Mouse (Mus musculus) stomach, postnatal 0 days (tissue): ENCODE data around the gene Gatad1. TPM values are rescaled to one million over a fixed set of nuclear protein-coding genes. Genes with fewer than 3 reads are reported as not detected.

Source experiments
- ATAC-seq: fragments of 200-750 bp; cut with Nextera tagmentation; 2 replicates; pipeline ENCODE4 v1.8.0; 2017; ENCODE audit not compliant: low FRiP score, low TSS enrichment
- DNase-seq: peaks from one replicate; pipeline ENCODE4 v3.0.0-alpha.2; 2016; ENCODE audit warnings: low spot score
- H3K27ac ChIP-seq: fragments of 300-500 bp; sonication (generic); replicated peaks from 2 replicates; pipeline ENCODE4 v1.5.1; 2014; ENCODE audit warnings: mild to moderate bottlenecking, control low read depth
- H3K27me3 ChIP-seq: fragments of 300-500 bp; sonication (generic); 2 replicates; pipeline ENCODE4 v1.6.1; 2014; ENCODE audit warnings: low read length; ENCODE audit not compliant: control insufficient read depth, insufficient read depth
- H3K36me3 ChIP-seq: fragments of 300-500 bp; sonication (generic); 2 replicates; pipeline ENCODE4 v1.6.1; 2014; ENCODE audit warnings: low read length, mixed read lengths; ENCODE audit not compliant: control insufficient read depth, insufficient read depth
- H3K4me1 ChIP-seq: fragments of 300-500 bp; sonication (generic); replicated peaks from 2 replicates; pipeline ENCODE4 v1.6.1; 2014; ENCODE audit warnings: antibody characterized with exemption; ENCODE audit not compliant: control insufficient read depth, insufficient read depth
- H3K4me2 ChIP-seq: fragments of 300-500 bp; sonication (generic); replicated peaks from 2 replicates; pipeline ENCODE4 v1.6.1; 2014; ENCODE audit warnings: low read depth, mild to moderate bottlenecking, control low read depth, moderate library complexity
- H3K4me3 ChIP-seq: fragments of 300-500 bp; sonication (generic); 2 replicates; pipeline ENCODE4 v1.5.1; 2014; ENCODE audit warnings: low read depth, low read length, control low read depth
- H3K9ac ChIP-seq: fragments of 300-500 bp; sonication (generic); 2 replicates; pipeline ENCODE4 v1.6.1; 2014; ENCODE audit warnings: mild to moderate bottlenecking, low read length, control low read depth, mixed read lengths
- H3K9me3 ChIP-seq: fragments of 300-500 bp; sonication (generic); 2 replicates; pipeline ENCODE4 v1.6.1; 2016; ENCODE audit warnings: low read length; ENCODE audit not compliant: control insufficient read depth
- CTCF ChIP-seq: IDR thresholded peaks from 2 replicates; pipeline ENCODE4 v1.5.1; 2016; ENCODE audit warnings: antibody characterized with exemption, low read depth, mild to moderate bottlenecking, moderate library complexity
- EP300 ChIP-seq: optimal IDR thresholded peaks from 2 replicates; pipeline ENCODE3; 2016; ENCODE audit warnings: antibody characterized with exemption
- WGBS: fragments of 180-500 bp; shearing (Covaris S2); extraction: QIAGEN DNeasy Blood & Tissue Kit; methylation state at CpG from one replicate; pipeline ENCODE4 v1.1.7; 2014; 5-methylcytosine and 5-hydroxymethylcytosine counted together
- polyA plus RNA-seq: library from polyadenylated mRNA; unstranded; fragments of >200 nt; fragmentation: Nextera tagmentation; extraction: Ambion mirVana; gene quantifications from 2 replicates; pipeline ENCODE4 v1.2.1, GENCODE M21; 2015

Gatad1 gene
- polyA plus RNA-seq, 1 experiment from 2014 or later, result 40.6 TPM

DNA sequence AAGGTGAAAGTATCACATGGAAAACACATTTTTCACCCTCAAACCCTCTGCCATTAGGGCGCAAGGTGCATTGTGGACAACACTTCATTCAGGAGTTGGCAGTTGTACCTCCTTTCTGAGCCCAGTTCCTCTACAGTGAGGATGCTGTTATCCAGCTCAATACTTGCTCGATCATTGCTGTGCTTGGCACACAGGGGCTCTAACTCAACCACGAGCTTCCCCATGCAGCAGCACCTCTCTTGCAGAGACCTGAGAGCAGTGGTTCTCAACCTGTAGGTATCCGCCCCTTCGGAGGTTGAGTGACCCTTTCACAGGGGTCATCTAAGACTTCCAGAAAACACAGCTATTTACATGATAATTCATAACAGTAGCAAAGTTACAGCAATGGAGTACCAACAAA, 5.4 kb downstream of the Gatad1 start:
- no peak for DNase-seq
- 80% methylated on average over 5 of the region's 5 CpGs for WGBS
- no peak for ATAC-seq

DNA sequence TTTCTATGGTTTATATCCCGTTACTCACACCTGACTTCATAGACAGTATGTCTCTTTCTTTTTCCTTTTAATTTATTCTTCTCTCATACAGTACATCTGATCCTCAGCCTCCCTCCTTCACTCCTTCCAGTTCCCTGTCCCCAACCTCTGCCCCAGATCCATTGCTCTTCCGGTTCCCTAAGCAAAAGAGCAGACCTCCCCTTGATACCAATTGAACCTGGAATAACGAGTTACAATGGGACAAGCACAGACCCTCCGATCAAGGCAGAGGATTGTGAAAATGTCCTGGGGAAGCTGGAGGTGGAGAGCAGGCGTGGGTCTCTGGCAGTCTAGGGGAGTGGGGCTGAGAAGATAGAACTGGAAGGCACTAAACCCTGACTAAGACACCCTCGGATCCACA, 6.1 kb downstream of the Gatad1 start, which contains the start of gene Tmbim7:
Tmbim7 (plus strand) TSS at position 301 of the 400 bp plus-strand sequence.
- Histone ChIP-seq H3K4me1 (no peaks in the 10 kb centered on the region), H3K4me3 (no peak within 1 kb of the TSS), H3K27me3 (no peaks in the 10 kb centered on the region), H3K36me3 (no peaks in the 10 kb centered on the region), H3K9ac (no peak within 1 kb of the TSS), H3K27ac (no peak within 1 kb of the TSS), H3K9me3 (no peaks in the 10 kb centered on the region), H3K4me2 (no peak within 1 kb of the TSS)
- no peak for DNase-seq
- no peak for ATAC-seq
- WGBS, result 80% methylated on average over 6 of the region's 6 CpGs
- TF ChIP-seq CTCF (no peak), EP300 (no peak)

More for the DNA sequence above, 5.4 kb downstream of the Gatad1 start:
- no peak overlapping the region for H3K9ac ChIP-seq
- no peaks in the 10 kb centered on the region for H3K4me1 ChIP-seq
- H3K27ac ChIP-seq, result no peak overlapping the region
- H3K36me3 ChIP-seq, result no peaks in the 10 kb centered on the region
- no peak overlapping the region for H3K4me3 ChIP-seq
- no peak overlapping the region for H3K4me2 ChIP-seq
- H3K9me3 ChIP-seq, result no peaks in the 10 kb centered on the region
- TF ChIP-seq CTCF (no peak), EP300 (no peak)
- H3K27me3 ChIP-seq, result no peaks in the 10 kb centered on the region

DNA sequence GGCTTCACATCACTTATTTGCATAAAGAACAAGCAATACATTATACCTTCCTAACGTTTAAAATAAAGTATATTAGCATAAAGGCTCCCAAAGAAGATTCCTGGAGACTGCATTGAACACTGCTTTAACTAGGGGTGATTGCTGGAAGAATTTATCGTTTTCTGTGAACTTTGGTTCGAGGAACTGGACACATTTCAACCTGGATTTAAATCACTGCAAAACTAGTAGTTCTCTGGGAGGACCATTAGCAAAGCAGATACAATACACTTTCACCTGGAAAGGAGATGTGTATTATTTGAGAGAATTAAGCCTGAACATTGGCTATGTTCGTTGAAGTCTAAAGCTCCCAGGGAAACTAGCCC, 8.2 kb downstream of the Gatad1 start:
- DNase-seq, result no peak

DNA sequence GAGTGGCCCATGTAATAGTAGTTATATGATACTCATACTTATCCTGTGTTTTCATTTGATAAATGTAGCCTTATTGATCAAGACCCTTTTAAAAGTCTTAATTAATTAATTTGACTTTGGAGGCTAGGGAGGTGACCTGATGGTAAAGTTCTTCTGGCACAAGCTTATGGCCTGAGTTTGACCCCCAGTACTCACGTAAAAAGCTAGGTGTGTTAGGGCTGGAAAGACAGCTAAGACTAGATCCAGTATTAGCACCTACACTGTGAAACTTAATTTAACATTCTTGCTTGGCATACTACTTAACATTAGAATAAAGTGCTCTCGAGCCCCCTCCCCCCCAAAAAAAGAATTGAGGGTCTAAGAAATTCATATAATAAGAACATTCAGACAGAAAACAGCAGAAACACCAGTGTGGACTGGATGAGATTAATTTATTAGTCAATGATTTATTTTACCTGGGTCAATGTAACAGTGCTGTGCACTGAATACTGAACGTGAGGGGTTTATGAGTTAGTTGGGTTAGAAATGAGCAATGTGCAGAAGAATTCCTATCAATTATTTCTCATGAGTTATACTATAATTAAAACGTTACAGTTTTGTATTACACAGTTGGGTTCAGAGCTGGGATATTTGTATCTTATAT, 8.7 kb downstream of the Gatad1 start:
- H3K36me3 ChIP-seq, result 0 out of 2 replicates have a peak, but pooled peaks cover 2% of the 10 kb centered on the region
- peak overlapping the region; percentile 11; the same call in 1 of the 2 replicates for H3K4me2 ChIP-seq
- DNase-seq (no peak), ATAC-seq (no peak; the same call in 1 of the 2 replicates)
- no peak overlapping the region for H3K27ac ChIP-seq
- no peak for TF ChIP-seq CTCF
- TF ChIP-seq EP300, result no peak
- WGBS, result 41% methylated on average over 4 of the region's 4 CpGs
- H3K4me3 ChIP-seq, result peak overlapping the region; percentile 97; the same call in 1 of the 2 replicates
- H3K9me3 ChIP-seq, result no peaks in the 10 kb centered on the region
- no peak overlapping the region for H3K9ac ChIP-seq
- H3K4me1 ChIP-seq, result no peaks in the 10 kb centered on the region
- no peaks in the 10 kb centered on the region for H3K27me3 ChIP-seq

More for the DNA sequence above, 8.2 kb downstream of the Gatad1 start:
- H3K27ac ChIP-seq, result no peak overlapping the region
- no peak for ATAC-seq
- no peak overlapping the region for H3K4me3 ChIP-seq
- H3K4me1 ChIP-seq, result no peaks in the 10 kb centered on the region
- no peak for TF ChIP-seq EP300
- no peak for TF ChIP-seq CTCF
- H3K9ac ChIP-seq, result no peak overlapping the region
- no peaks in the 10 kb centered on the region for H3K36me3 ChIP-seq
- no peaks in the 10 kb centered on the region for H3K9me3 ChIP-seq
- WGBS, result 71% methylated on average over 4 of the region's 4 CpGs
- no peaks in the 10 kb centered on the region for H3K27me3 ChIP-seq
- no peak overlapping the region for H3K4me2 ChIP-seq

DNA sequence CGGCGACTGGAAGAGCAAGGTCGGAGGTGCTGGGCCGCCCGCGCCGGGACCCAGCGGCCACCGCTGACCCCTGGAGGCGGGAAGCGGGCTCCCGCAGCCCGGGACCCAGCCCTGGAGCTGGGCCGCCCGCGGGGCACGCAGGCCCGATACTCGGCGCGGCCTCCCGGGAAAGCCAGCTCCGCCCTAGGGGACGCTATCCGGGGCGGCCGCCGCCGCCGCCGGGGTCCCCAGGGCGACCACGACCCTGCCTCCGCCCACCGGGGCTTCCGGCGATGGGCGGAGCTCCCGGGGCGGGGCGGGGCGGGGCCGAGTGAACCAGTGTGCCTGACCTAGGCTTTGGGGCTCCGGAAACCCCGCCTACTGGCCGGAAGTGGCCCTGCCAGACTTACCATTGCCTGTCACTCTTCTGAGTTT, 9.3 kb downstream of the Gatad1 start:
- ATAC-seq, result peak; percentile 97
- H3K27me3 ChIP-seq, result no peaks in the 10 kb centered on the region
- under 1% methylated on average over 45 of the region's 46 CpGs for WGBS

DNA sequence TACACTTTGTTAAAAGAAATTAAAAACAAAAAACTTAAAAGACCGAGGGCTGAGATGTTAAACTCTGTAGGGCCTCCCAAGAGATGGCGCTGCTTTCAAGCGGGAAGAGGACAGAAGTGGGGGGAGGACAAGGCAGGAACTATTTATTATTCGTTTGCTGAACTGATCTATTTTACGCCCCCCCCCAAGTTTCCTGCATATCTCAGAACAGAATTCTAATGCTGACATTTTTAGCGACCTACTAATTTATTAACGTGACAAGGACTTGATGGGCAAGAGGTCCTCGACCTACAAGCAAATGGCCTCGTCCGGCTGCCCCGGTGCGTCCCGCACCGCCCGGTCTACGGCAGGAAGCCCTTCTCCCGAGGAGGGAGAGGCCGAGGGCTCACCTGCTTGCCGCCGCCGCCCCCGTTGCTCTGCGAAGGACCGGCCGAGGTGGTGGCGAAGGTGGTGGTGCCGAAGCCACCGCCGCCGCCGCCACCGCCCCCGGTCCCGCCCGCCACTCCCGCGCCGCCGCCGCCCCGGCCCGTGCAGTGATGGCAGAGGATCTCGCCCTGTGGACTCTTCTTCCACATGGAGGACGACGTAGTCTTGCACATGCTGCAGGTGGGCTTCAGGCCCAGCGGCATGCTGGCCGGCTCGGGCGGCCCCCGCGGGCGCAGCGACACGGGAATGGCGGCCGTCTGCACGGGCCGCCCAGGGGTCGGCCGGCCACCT, 9.8 kb downstream of the Gatad1 start:
- peak; percentile 81 for ATAC-seq
- peak overlapping the region; percentile 65 for H3K4me2 ChIP-seq
- 0 out of 2 replicates have a peak, but pooled peaks cover 4% of the 10 kb centered on the region for H3K36me3 ChIP-seq
- H3K4me3 ChIP-seq, result peak overlapping the region; percentile 97
- peak overlapping the region; percentile 96 for H3K27ac ChIP-seq
- H3K9me3 ChIP-seq, result no peaks in the 10 kb centered on the region
- no peak for TF ChIP-seq EP300
- peak; percentile 78 for TF ChIP-seq CTCF
- H3K4me1 ChIP-seq, result no peaks in the 10 kb centered on the region
- under 1% methylated on average over 50 of the region's 60 CpGs for WGBS
- peak overlapping the region; percentile 72 for H3K9ac ChIP-seq
- peak; percentile 62 for DNase-seq
- no peaks in the 10 kb centered on the region for H3K27me3 ChIP-seq

More for the DNA sequence above, 9.3 kb downstream of the Gatad1 start:
- TF ChIP-seq EP300 (no peak), CTCF (peak; percentile 34; the same call in 1 of the 2 replicates)
- 0 out of 2 replicates have a peak, but pooled peaks cover 4% of the 10 kb centered on the region for H3K36me3 ChIP-seq
- no peaks in the 10 kb centered on the region for H3K9me3 ChIP-seq
- H3K27ac ChIP-seq, result peak overlapping the region; percentile 96
- peak; percentile 93 for DNase-seq
- peak overlapping the region; percentile 72 for H3K9ac ChIP-seq
- no peaks in the 10 kb centered on the region for H3K4me1 ChIP-seq
- H3K4me2 ChIP-seq, result peak overlapping the region; percentile 65
- H3K4me3 ChIP-seq, result peak overlapping the region; percentile 97
